Mouse (Mus musculus) ES-E14 (cell line): ENCODE results near the gene Scrn1. TPM values are rescaled to one million over a fixed set of nuclear protein-coding genes. Genes with fewer than 3 reads are reported as not detected.

Source experiments
- DNase-seq: peaks from one replicate; pipeline ENCODE4 v3.0.0-alpha.2; 2013; ENCODE audit warnings: low read depth, low spot score
- H3K27ac ChIP-seq: 2 replicates; pipeline ENCODE4 v1.5.1; 2012; ENCODE audit warnings: low read depth, mild to moderate bottlenecking, low read length, moderate library complexity, mixed read lengths; ENCODE audit not compliant: poor library complexity, insufficient read depth, severe bottlenecking
- H3K36me3 ChIP-seq: 2 replicates; pipeline ENCODE4 v1.6.1; 2012; ENCODE audit warnings: mild to moderate bottlenecking, low read length, moderate library complexity, mixed read lengths; ENCODE audit not compliant: control insufficient read depth, poor library complexity, insufficient read depth, severe bottlenecking
- H3K4me1 ChIP-seq, 2 experiments: fragments of 150-350 bp in 1 of 2; sonication (generic) in 1 of 2; 2 replicates each; pipeline ENCODE4 v1.6.1; 2012; ENCODE audit warnings: low read length in 2 of 2, mild to moderate bottlenecking in 1 of 2, mixed read lengths in 1 of 2; ENCODE audit not compliant: control insufficient read depth in 2 of 2, insufficient read depth in 2 of 2, poor library complexity in 1 of 2
- H3K4me3 ChIP-seq, 2 experiments: fragments of 150-350 bp in 1 of 2; sonication (generic) in 1 of 2; 2 replicates each; pipeline ENCODE4 v1.5.1; 2012; ENCODE audit warnings: low read length in 2 of 2, low read depth in 1 of 2, mild to moderate bottlenecking in 1 of 2, mixed read lengths in 1 of 2; ENCODE audit not compliant: insufficient read depth in 1 of 2, poor library complexity in 1 of 2, severe bottlenecking in 1 of 2
- H3K9ac ChIP-seq: 2 replicates; pipeline ENCODE4 v1.6.1; 2012; ENCODE audit warnings: low read depth, mild to moderate bottlenecking, low read length, mixed read lengths; ENCODE audit not compliant: poor library complexity, insufficient read depth, severe bottlenecking
- H3K9me3 ChIP-seq: fragments of 150-350 bp; sonication (generic); 2 replicates; pipeline ENCODE4 v1.6.1; 2012; ENCODE audit warnings: low read depth, mild to moderate bottlenecking, low read length; ENCODE audit not compliant: control insufficient read depth, insufficient read depth
- CHD2 ChIP-seq: IDR thresholded peaks from 2 replicates; pipeline ENCODE4 v1.6.1; 2014; ENCODE audit warnings: mild to moderate bottlenecking, low read depth, low read length, inconsistent platforms
- HCFC1 ChIP-seq: IDR thresholded peaks from 2 replicates; pipeline ENCODE4 v1.6.1; 2012; ENCODE audit warnings: low read length, inconsistent platforms, borderline replicate concordance; ENCODE audit not compliant: insufficient read depth
- MAFK ChIP-seq: IDR thresholded peaks from 2 replicates; pipeline ENCODE4 v1.6.1; 2014; ENCODE audit warnings: mild to moderate bottlenecking, low read depth, low read length, inconsistent platforms; ENCODE audit not compliant: insufficient read depth
- ZC3H11A ChIP-seq: IDR thresholded peaks from 2 replicates; pipeline ENCODE4 v1.6.1; 2012; ENCODE audit warnings: low read depth, mild to moderate bottlenecking, inconsistent platforms, low read length, borderline replicate concordance
- ZNF384 ChIP-seq: IDR thresholded peaks from 2 replicates; pipeline ENCODE4 v1.6.1; 2012; ENCODE audit warnings: low read depth, low read length, inconsistent platforms
- in situ Hi-C, 2 experiments: fragments of 600-800 bp; cut with MboI; formaldehyde crosslinking; loops; one replicate each; pipeline ENCODE4 v1.15.1; 2025; ENCODE audit warnings: low sequenced_read_pairs in 2 of 2, inconsistent platforms in 1 of 2; ENCODE audit not compliant: unreplicated experiment in 2 of 2
- total RNA-seq: library from RNA; depleted of rRNA; stranded (reverse); fragments of 300-350 nt; gene quantifications from 2 replicates; pipeline ENCODE4 v1.2.3, GENCODE M21; 2012

The Scrn1 gene
- total RNA-seq, 1 experiment: 8.9 TPM

GRCm38 (mm10) chr6:54594469-54595329 lies 28.4 kb upstream of the Scrn1 start, which contains the start of gene Plekha8:
Gene Plekha8, plus strand, starts transcription at chr6:54595111.
- TF ChIP-seq MAFK: no peak
- TF ChIP-seq HCFC1: peak; percentile 25; the same call in 1 of the 2 replicates
- no peaks in the 10 kb centered on the region; a peak in 2 of 4 replicates for H3K4me1 ChIP-seq
- in situ Hi-C loops: no loop called here

GRCm38 (mm10) chr6:54593766-54594468 lies 27.6 kb upstream of the Scrn1 start:
- TF ChIP-seq MAFK (no peak), HCFC1 (no peak), CHD2 (no peak), ZNF384 (no peak), ZC3H11A (no peak)
- Histone ChIP-seq H3K27ac (no peak overlapping the region), H3K4me3 (no peak overlapping the region), H3K36me3 (no peaks in the 10 kb centered on the region), H3K9me3 (no peaks in the 10 kb centered on the region), H3K9ac (no peak overlapping the region), H3K4me1 (peaks cover 0 to 2% of the 10 kb centered on the region in 2 experiments; a peak in 2 of 4 replicates)
- no peak for DNase-seq
- in situ Hi-C loops: no loop called here

More at GRCm38 (mm10) chr6:54594469-54595329, 28.4 kb upstream of the Scrn1 start, which contains the start of gene Plekha8:
- no peak within 1 kb of the TSS for H3K27ac ChIP-seq
- H3K4me3 ChIP-seq: peak within 1 kb of the TSS; percentile 72 to 85
- H3K36me3 ChIP-seq: no peaks in the 10 kb centered on the region
- no peaks in the 10 kb centered on the region for H3K9me3 ChIP-seq
- DNase-seq: no peak
- peak within 1 kb of the TSS; percentile 84 for H3K9ac ChIP-seq

DNA sequence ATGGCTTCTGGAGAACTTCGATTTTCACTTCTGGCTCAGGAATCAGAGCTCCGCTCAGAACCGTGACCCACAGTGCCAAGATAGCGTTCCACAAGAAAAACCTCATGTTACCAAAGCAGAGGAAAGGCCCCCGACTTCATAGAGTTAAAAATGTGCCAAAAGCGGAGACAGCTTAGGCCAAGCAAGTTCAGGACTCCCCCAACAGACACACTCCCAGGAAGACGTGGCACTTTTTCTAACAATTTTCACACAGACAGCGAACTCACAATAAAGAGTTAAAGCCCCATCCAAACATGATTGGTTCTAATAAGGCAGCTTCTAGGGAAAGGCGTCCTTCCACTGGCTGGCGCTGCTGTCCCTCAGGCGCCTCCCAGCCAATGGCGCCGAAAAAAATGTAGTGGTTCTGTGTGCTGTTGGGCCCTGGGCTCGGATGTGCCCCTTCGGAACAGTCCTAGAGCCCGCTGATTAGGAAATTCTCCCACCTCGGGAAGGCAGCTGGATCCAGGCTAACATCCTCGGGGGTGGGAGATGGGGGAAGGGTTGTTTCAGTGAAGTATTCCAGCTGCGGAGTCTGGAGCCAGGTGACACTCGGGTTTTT lies 26.7 kb upstream of the Scrn1 start:
- in situ Hi-C loops: no loop called here
- H3K9ac ChIP-seq: peak overlapping the region; percentile 56
- no peaks in the 10 kb centered on the region for H3K36me3 ChIP-seq
- TF ChIP-seq CHD2: peak; percentile 93
- TF ChIP-seq ZNF384: no peak
- no peak for TF ChIP-seq HCFC1
- no peaks in the 10 kb centered on the region for H3K9me3 ChIP-seq
- H3K4me1 ChIP-seq: peaks cover 0 to 7% of the 10 kb centered on the region in 2 experiments; a peak in 2 of 4 replicates
- peak overlapping the region; percentile 57 to 90 for H3K4me3 ChIP-seq
- no peak overlapping the region for H3K27ac ChIP-seq
- peak; percentile 70 for DNase-seq

DNA sequence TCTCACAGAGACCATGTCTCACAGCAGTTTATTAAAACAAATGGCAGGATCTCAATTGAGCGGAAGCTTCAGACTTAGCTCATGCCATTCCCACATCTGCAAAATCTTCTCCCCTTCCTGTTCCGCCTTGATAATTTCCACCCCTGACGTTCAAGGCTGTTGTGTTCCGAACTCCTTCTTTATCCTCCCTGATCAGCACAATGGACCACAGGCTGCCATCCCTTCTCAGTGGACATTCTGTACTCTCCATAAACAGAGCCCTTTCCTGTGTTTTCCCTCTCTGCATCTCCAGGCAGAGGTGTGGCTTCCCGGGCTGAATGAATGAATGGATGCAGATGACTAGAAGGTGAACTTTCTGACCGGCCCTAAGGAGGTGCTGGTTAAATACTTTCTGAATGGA lies 25.5 kb upstream of the Scrn1 start:
- Histone ChIP-seq H3K9ac (no peak overlapping the region), H3K4me3 (no peak overlapping the region), H3K4me1 (peaks cover 0 to 7% of the 10 kb centered on the region in 2 experiments; a peak in 2 of 4 replicates), H3K27ac (no peak overlapping the region), H3K9me3 (no peaks in the 10 kb centered on the region), H3K36me3 (no peaks in the 10 kb centered on the region)
- DNase-seq: no peak
- in situ Hi-C loops: no loop called here
- TF ChIP-seq HCFC1: no peak
- no peak for TF ChIP-seq CHD2
- TF ChIP-seq ZNF384: no peak
- TF ChIP-seq ZC3H11A: no peak
- no peak for TF ChIP-seq MAFK
